Mouse (Mus musculus) heart, embryonic 15.5 days (tissue): ENCODE results near the gene Gm21988. TPM values are rescaled to one million over a fixed set of nuclear protein-coding genes. Genes with fewer than 3 reads are reported as not detected.

Source experiments
- ATAC-seq: fragments of 200-750 bp; cut with Nextera tagmentation; replicated peaks from 2 replicates; pipeline ENCODE4 v1.8.0; 2017; ENCODE audit warnings: low read depth, moderate TSS enrichment; ENCODE audit not compliant: insufficient number of reproducible peaks, insufficient read depth, low FRiP score
- H3K27ac ChIP-seq: fragments of 300-500 bp; sonication (generic); 2 replicates; pipeline ENCODE4 v1.5.1; 2015; ENCODE audit warnings: mild to moderate bottlenecking, inconsistent platforms
- H3K27me3 ChIP-seq: fragments of 300-500 bp; sonication (generic); 2 replicates; pipeline ENCODE4 v1.6.1; 2015; ENCODE audit warnings: inconsistent platforms
- H3K36me3 ChIP-seq: fragments of 300-500 bp; sonication (generic); 2 replicates; pipeline ENCODE4 v1.6.1; 2015; ENCODE audit warnings: mild to moderate bottlenecking, inconsistent platforms
- H3K4me1 ChIP-seq: fragments of 300-500 bp; sonication (generic); replicated peaks from 2 replicates; pipeline ENCODE4 v1.6.1; 2015; ENCODE audit warnings: inconsistent platforms
- H3K4me2 ChIP-seq: fragments of 300-500 bp; sonication (generic); 2 replicates; pipeline ENCODE4 v1.6.1; 2015; ENCODE audit warnings: inconsistent platforms, mild to moderate bottlenecking, moderate library complexity
- H3K4me3 ChIP-seq: fragments of 300-500 bp; sonication (generic); 2 replicates; pipeline ENCODE4 v1.5.1; 2015; ENCODE audit warnings: mild to moderate bottlenecking, inconsistent platforms
- H3K9ac ChIP-seq: fragments of 300-500 bp; sonication (generic); 2 replicates; pipeline ENCODE4 v1.6.1; 2015; ENCODE audit warnings: mild to moderate bottlenecking, inconsistent platforms
- H3K9me3 ChIP-seq: fragments of 300-500 bp; sonication (generic); replicated peaks from 2 replicates; pipeline ENCODE4 v1.6.1; 2016; ENCODE audit warnings: inconsistent platforms
- WGBS: fragments of 180-500 bp; shearing (Covaris S2); methylation state at CpG from one replicate; pipeline ENCODE4 v1.1.7; 2015; ENCODE audit warnings: mixed read lengths; 5-methylcytosine and 5-hydroxymethylcytosine counted together
- polyA plus RNA-seq: library from polyadenylated mRNA; unstranded; fragments of >200 nt; fragmentation: Nextera tagmentation; extraction: Ambion mirVana; gene quantifications from 2 replicates; pipeline ENCODE4 v1.2.1, GENCODE M21; 2015

Gm21988 gene
- polyA plus RNA-seq, 1 experiment from 2014 or later: 10.3 TPM

- no peak overlapping the region; the same call in 1 of the 2 replicates for H3K9ac ChIP-seq
- peak overlapping the region; percentile 42 for H3K4me3 ChIP-seq
- no peaks in the 10 kb centered on the region for H3K9me3 ChIP-seq
- peaks cover 62% of the 10 kb centered on the region for H3K27me3 ChIP-seq
- H3K4me2 ChIP-seq: peak overlapping the region; percentile 71
- no peak overlapping the region for H3K27ac ChIP-seq
- H3K4me1 ChIP-seq: peaks cover 21% of the 10 kb centered on the region
- WGBS: 6% methylated on average over 18 of the region's 18 CpGs
- ATAC-seq: no peak
- no peaks in the 10 kb centered on the region for H3K36me3 ChIP-seq
Measured at GRCm38 (mm10) chr11:70214856-70215209, 24.8 kb downstream of the Gm21988 start.

- ATAC-seq: peak; percentile 20; the same call in 1 of the 2 replicates
- Histone ChIP-seq H3K36me3 (no peaks in the 10 kb centered on the region), H3K27ac (no peak overlapping the region), H3K9me3 (no peaks in the 10 kb centered on the region), H3K4me2 (peak overlapping the region; percentile 71), H3K4me3 (peak overlapping the region; percentile 42), H3K4me1 (peaks cover 21% of the 10 kb centered on the region), H3K9ac (peak overlapping the region; percentile 45), H3K27me3 (peaks cover 62% of the 10 kb centered on the region)
- 2% methylated on average over 46 of the region's 46 CpGs for WGBS
Measured at GRCm38 (mm10) chr11:70214191-70214855, 25.3 kb downstream of the Gm21988 start.

GRCm38 (mm10) chr11:70213736-70214135, 25.9 kb downstream of the Gm21988 start:
- WGBS: 7% methylated on average over 26 of the region's 26 CpGs
- peak overlapping the region; percentile 71 for H3K4me2 ChIP-seq
- peak overlapping the region; percentile 42 for H3K4me3 ChIP-seq
- H3K27ac ChIP-seq: no peak overlapping the region
- H3K9me3 ChIP-seq: no peaks in the 10 kb centered on the region
- 0 out of 2 replicates have a peak overlapping the region, but pooled peaks have one; percentile 45 for H3K9ac ChIP-seq
- peaks cover 21% of the 10 kb centered on the region for H3K4me1 ChIP-seq
- peaks cover 62% of the 10 kb centered on the region for H3K27me3 ChIP-seq
- ATAC-seq: no peak
- H3K36me3 ChIP-seq: no peaks in the 10 kb centered on the region

GRCm38 (mm10) chr11:70212896-70213295, 26.7 kb downstream of the Gm21988 start:
- WGBS: 15% methylated on average over 9 of the region's 9 CpGs
- peaks cover 62% of the 10 kb centered on the region for H3K27me3 ChIP-seq

GRCm38 (mm10) chr11:70212423-70212822, 27.2 kb downstream of the Gm21988 start, which contains the start of gene Slc16a11:
Gene Slc16a11, plus strand, starts transcription at chr11:70212752.
- H3K4me1 ChIP-seq: peaks cover 21% of the 10 kb centered on the region
- no peak for ATAC-seq
- H3K36me3 ChIP-seq: no peaks in the 10 kb centered on the region
- 59% methylated on average over 6 of the region's 6 CpGs for WGBS
- H3K4me2 ChIP-seq: peak within 1 kb of the TSS; percentile 71
- peaks cover 62% of the 10 kb centered on the region for H3K27me3 ChIP-seq
- no peaks in the 10 kb centered on the region for H3K9me3 ChIP-seq
- no peak within 1 kb of the TSS for H3K27ac ChIP-seq
- no peak within 1 kb of the TSS; the same call in 1 of the 2 replicates for H3K4me3 ChIP-seq
- H3K9ac ChIP-seq: no peak within 1 kb of the TSS

More at GRCm38 (mm10) chr11:70212896-70213295, 26.7 kb downstream of the Gm21988 start:
- Histone ChIP-seq H3K27ac (no peak overlapping the region), H3K4me2 (no peak overlapping the region), H3K4me3 (no peak overlapping the region), H3K4me1 (peaks cover 21% of the 10 kb centered on the region), H3K9me3 (no peaks in the 10 kb centered on the region), H3K36me3 (no peaks in the 10 kb centered on the region), H3K9ac (no peak overlapping the region)
- ATAC-seq: no peak

GRCm38 (mm10) chr11:70211972-70212371, 27.7 kb downstream of the Gm21988 start:
- Histone ChIP-seq H3K27me3 (peaks cover 57% of the 10 kb centered on the region), H3K4me3 (no peak overlapping the region), H3K9ac (no peak overlapping the region), H3K4me2 (no peak overlapping the region), H3K4me1 (peaks cover 21% of the 10 kb centered on the region), H3K36me3 (no peaks in the 10 kb centered on the region), H3K9me3 (no peaks in the 10 kb centered on the region), H3K27ac (no peak overlapping the region)
- ATAC-seq: no peak
- WGBS: 70% methylated on average over 6 of the region's 6 CpGs

GRCm38 (mm10) chr11:70210681-70211080, 28.9 kb downstream of the Gm21988 start:
- H3K27ac ChIP-seq: no peak overlapping the region
- H3K4me1 ChIP-seq: peaks cover 20% of the 10 kb centered on the region
- 79% methylated on average over 2 of the region's 2 CpGs for WGBS
- H3K9me3 ChIP-seq: no peaks in the 10 kb centered on the region
- H3K4me2 ChIP-seq: no peak overlapping the region
- H3K9ac ChIP-seq: no peak overlapping the region
- H3K27me3 ChIP-seq: peaks cover 44% of the 10 kb centered on the region
- ATAC-seq: no peak
- no peak overlapping the region for H3K4me3 ChIP-seq
- no peaks in the 10 kb centered on the region for H3K36me3 ChIP-seq

GRCm38 (mm10) chr11:70208778-70209388, 30.7 kb downstream of the Gm21988 start:
- no peak for ATAC-seq
- Histone ChIP-seq H3K9me3 (no peaks in the 10 kb centered on the region), H3K36me3 (no peaks in the 10 kb centered on the region), H3K4me1 (peaks cover 3% of the 10 kb centered on the region), H3K4me3 (no peak overlapping the region), H3K9ac (no peak overlapping the region), H3K4me2 (no peak overlapping the region), H3K27ac (no peak overlapping the region), H3K27me3 (peaks cover 27% of the 10 kb centered on the region)
- WGBS: 67% methylated on average over 5 of the region's 5 CpGs

- H3K4me1 ChIP-seq: no peaks in the 10 kb centered on the region
- H3K36me3 ChIP-seq: no peaks in the 10 kb centered on the region
- 54% methylated on average over 7 of the region's 7 CpGs for WGBS
- peaks cover 11% of the 10 kb centered on the region for H3K27me3 ChIP-seq
- no peak overlapping the region for H3K4me3 ChIP-seq
- H3K27ac ChIP-seq: no peak overlapping the region
- ATAC-seq: no peak
- H3K9ac ChIP-seq: no peak overlapping the region
- H3K4me2 ChIP-seq: no peak overlapping the region
- H3K9me3 ChIP-seq: no peaks in the 10 kb centered on the region
Measured at GRCm38 (mm10) chr11:70207283-70207682, 32.3 kb downstream of the Gm21988 start.

- H3K4me2 ChIP-seq: no peak overlapping the region
- no peak overlapping the region for H3K9ac ChIP-seq
- no peak overlapping the region for H3K4me3 ChIP-seq
- 0 out of 2 replicates have a peak, but pooled peaks cover 9% of the 10 kb centered on the region for H3K27me3 ChIP-seq
- WGBS: 66% methylated on average over 2 of the region's 2 CpGs
- H3K36me3 ChIP-seq: no peaks in the 10 kb centered on the region
- no peaks in the 10 kb centered on the region for H3K4me1 ChIP-seq
- H3K27ac ChIP-seq: no peak overlapping the region
- ATAC-seq: no peak
- H3K9me3 ChIP-seq: no peaks in the 10 kb centered on the region
Measured at GRCm38 (mm10) chr11:70206801-70207200, 32.8 kb downstream of the Gm21988 start.

GRCm38 (mm10) chr11:70201691-70202090, 37.9 kb downstream of the Gm21988 start:
- ATAC-seq: no peak
- Histone ChIP-seq H3K27ac (no peak overlapping the region), H3K27me3 (peaks cover 2% of the 10 kb centered on the region; the same call in 1 of the 2 replicates), H3K4me3 (no peak overlapping the region), H3K9me3 (no peaks in the 10 kb centered on the region), H3K9ac (no peak overlapping the region), H3K4me1 (no peaks in the 10 kb centered on the region), H3K36me3 (no peaks in the 10 kb centered on the region), H3K4me2 (no peak overlapping the region)
- WGBS: 33% methylated on average over 5 of the region's 5 CpGs
